Mouse (Mus musculus): ENCODE data around the gene Sox10. TPM values are rescaled to one million over a fixed set of nuclear protein-coding genes. Genes with fewer than 3 reads are reported as not detected.

Gene Sox10
- total RNA-seq, 1 experiment, result 0.31 TPM

DNA sequence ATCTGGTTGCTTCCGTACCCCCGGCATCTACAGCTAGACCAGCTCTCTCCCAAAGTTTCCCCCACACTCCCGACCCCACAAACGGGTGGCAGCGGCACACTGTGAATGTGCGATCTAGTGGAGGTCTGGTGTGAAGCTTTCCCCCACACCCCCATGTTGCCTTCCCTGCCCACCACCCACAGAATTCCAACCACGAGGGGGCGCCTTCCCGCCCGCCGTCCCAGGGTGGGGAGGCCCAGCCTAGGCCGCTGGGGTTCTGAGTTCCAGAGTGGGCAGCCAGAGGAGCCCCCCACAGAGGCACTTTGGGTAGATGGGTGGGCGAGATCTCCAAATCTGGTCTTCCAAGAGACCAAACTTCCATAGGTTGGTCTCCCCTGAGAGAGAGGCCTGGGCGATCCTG, 2.2 kb downstream of the Sox10 start:
- TF ChIP-seq HCFC1 (IDR thresholded peaks at IDR 0.05; ENCODE audit: borderline replicate concordance, insufficient read depth, low read length), result no peak
- no peak for TF ChIP-seq ZNF384 (IDR thresholded peaks at IDR 0.05; ENCODE audit: low read depth, low read length)
- no peak for TF ChIP-seq MAFK (IDR thresholded peaks at IDR 0.05; ENCODE audit: insufficient read depth, low read depth, low read length)
- no peak for TF ChIP-seq CHD2 (IDR thresholded peaks at IDR 0.05; ENCODE audit: low read depth, low read length)
- no peak for TF ChIP-seq ZC3H11A (IDR thresholded peaks at IDR 0.05; ENCODE audit: borderline replicate concordance, low read depth, low read length)
- in situ Hi-C loops (cut with MboI; ENCODE audit: low sequenced_read_pairs in 2 of 2, unreplicated experiment in 2 of 2), result no loop called here
- Histone ChIP-seq H3K4me3 (ENCODE audit: insufficient read depth in 1 of 2, low read depth in 1 of 2, low read length in 2 of 2, poor library complexity in 1 of 2, severe bottlenecking in 1 of 2) (peak overlapping the region; percentile 38 to 66; a peak in 2 of 4 replicates), H3K9ac (ENCODE audit: insufficient read depth, low read depth, low read length, poor library complexity, severe bottlenecking) (no peak overlapping the region; the same call in 1 of the 2 replicates), H3K9me3 (ENCODE audit: control insufficient read depth, insufficient read depth, low read depth, low read length) (no peaks in the 10 kb centered on the region), H3K36me3 (ENCODE audit: control insufficient read depth, insufficient read depth, low read length, poor library complexity, severe bottlenecking) (no peaks in the 10 kb centered on the region), H3K27ac (ENCODE audit: insufficient read depth, low read depth, low read length, poor library complexity, severe bottlenecking) (no peak overlapping the region), H3K4me1 (ENCODE audit: control insufficient read depth in 2 of 2, insufficient read depth in 2 of 2, low read length in 2 of 2, poor library complexity in 1 of 2) (peaks cover 0 to 3% of the 10 kb centered on the region in 2 experiments; a peak in 1 of 4 replicates)
- DNase-seq (ENCODE audit: low read depth, low spot score), result no peak

DNA sequence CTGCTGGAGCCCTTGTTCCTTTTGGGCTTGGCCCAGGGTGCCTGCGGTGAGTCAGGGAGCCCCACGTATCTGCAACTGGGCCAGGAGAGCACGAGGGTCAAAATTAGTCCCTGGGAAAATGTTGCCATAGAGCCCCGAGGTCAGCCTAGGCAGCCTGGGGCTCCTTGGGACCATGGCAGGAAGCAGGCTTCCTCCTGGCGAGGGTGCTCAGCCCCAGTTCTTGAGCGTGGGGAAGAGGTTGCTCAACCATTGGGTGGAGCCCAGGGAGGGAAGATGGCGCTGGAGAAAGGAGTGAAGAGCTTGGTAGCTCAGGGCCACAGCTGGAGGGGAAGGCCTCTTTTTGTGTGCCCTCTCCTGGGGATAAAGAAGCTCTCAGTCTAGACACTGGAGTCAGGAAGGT, 2.7 kb downstream of the Sox10 start:
- Histone ChIP-seq H3K9ac (ENCODE audit: insufficient read depth, low read depth, low read length, poor library complexity, severe bottlenecking) (no peak overlapping the region), H3K9me3 (ENCODE audit: control insufficient read depth, insufficient read depth, low read depth, low read length) (no peaks in the 10 kb centered on the region)

DNA sequence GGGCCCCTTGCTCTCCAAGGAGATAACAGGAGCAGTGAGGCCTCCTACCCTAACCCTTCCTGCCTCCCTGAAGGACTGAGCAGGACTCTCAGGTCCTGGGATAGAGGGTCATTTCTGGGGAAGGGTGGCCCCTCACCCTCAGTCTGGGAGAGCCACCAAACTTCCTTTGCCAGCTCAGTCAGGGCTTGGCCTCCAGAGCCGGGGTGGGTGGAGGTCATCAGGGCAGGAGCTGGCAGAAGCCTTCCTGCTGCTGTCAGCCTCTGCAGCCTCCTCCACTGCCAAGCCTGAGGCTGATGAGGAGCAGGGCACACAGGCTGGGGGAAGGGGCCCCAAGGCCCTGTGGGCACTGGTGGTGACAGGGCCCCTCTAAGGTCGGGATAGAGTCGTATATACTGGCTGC, 9.5 kb downstream of the Sox10 start:
- H3K27ac ChIP-seq (ENCODE audit: insufficient read depth, low read depth, low read length, poor library complexity, severe bottlenecking), result no peak overlapping the region
- in situ Hi-C loops (cut with MboI; ENCODE audit: low sequenced_read_pairs in 2 of 2, unreplicated experiment in 2 of 2), result no loop called here
- DNase-seq (ENCODE audit: low read depth, low spot score), result no peak
- H3K4me1 ChIP-seq (ENCODE audit: control insufficient read depth in 2 of 2, insufficient read depth in 2 of 2, low read length in 2 of 2, poor library complexity in 1 of 2), result 0 out of 4 replicates have a peak, but pooled peaks cover 0 to 3% of the 10 kb centered on the region in 2 experiments
- peaks cover 19% of the 10 kb centered on the region for H3K36me3 ChIP-seq (ENCODE audit: control insufficient read depth, insufficient read depth, low read length, poor library complexity, severe bottlenecking)
- H3K9me3 ChIP-seq (ENCODE audit: control insufficient read depth, insufficient read depth, low read depth, low read length), result no peaks in the 10 kb centered on the region
- TF ChIP-seq HCFC1 (IDR thresholded peaks at IDR 0.05; ENCODE audit: borderline replicate concordance, insufficient read depth, low read length) (no peak), MAFK (IDR thresholded peaks at IDR 0.05; ENCODE audit: insufficient read depth, low read depth, low read length) (no peak), ZNF384 (IDR thresholded peaks at IDR 0.05; ENCODE audit: low read depth, low read length) (no peak), CHD2 (IDR thresholded peaks at IDR 0.05; ENCODE audit: low read depth, low read length) (no peak), ZC3H11A (IDR thresholded peaks at IDR 0.05; ENCODE audit: borderline replicate concordance, low read depth, low read length) (no peak)
- no peak overlapping the region for H3K9ac ChIP-seq (ENCODE audit: insufficient read depth, low read depth, low read length, poor library complexity, severe bottlenecking)
- H3K4me3 ChIP-seq (ENCODE audit: insufficient read depth in 1 of 2, low read depth in 1 of 2, low read length in 2 of 2, poor library complexity in 1 of 2, severe bottlenecking in 1 of 2), result no peak overlapping the region

More for the DNA sequence above, 2.7 kb downstream of the Sox10 start:
- no peak for DNase-seq (ENCODE audit: low read depth, low spot score)
- no peaks in the 10 kb centered on the region for H3K36me3 ChIP-seq (ENCODE audit: control insufficient read depth, insufficient read depth, low read length, poor library complexity, severe bottlenecking)
- TF ChIP-seq CHD2 (IDR thresholded peaks at IDR 0.05; ENCODE audit: low read depth, low read length), result no peak
- TF ChIP-seq MAFK (IDR thresholded peaks at IDR 0.05; ENCODE audit: insufficient read depth, low read depth, low read length), result no peak
- no peak for TF ChIP-seq ZNF384 (IDR thresholded peaks at IDR 0.05; ENCODE audit: low read depth, low read length)
- no peak for TF ChIP-seq ZC3H11A (IDR thresholded peaks at IDR 0.05; ENCODE audit: borderline replicate concordance, low read depth, low read length)
- no peak for TF ChIP-seq HCFC1 (IDR thresholded peaks at IDR 0.05; ENCODE audit: borderline replicate concordance, insufficient read depth, low read length)
- peaks cover 0 to 3% of the 10 kb centered on the region in 2 experiments; a peak in 1 of 4 replicates for H3K4me1 ChIP-seq (ENCODE audit: control insufficient read depth in 2 of 2, insufficient read depth in 2 of 2, low read length in 2 of 2, poor library complexity in 1 of 2)
- H3K4me3 ChIP-seq (ENCODE audit: insufficient read depth in 1 of 2, low read depth in 1 of 2, low read length in 2 of 2, poor library complexity in 1 of 2, severe bottlenecking in 1 of 2), result no peak overlapping the region
- in situ Hi-C loops (cut with MboI; ENCODE audit: low sequenced_read_pairs in 2 of 2, unreplicated experiment in 2 of 2), result no loop called here
- no peak overlapping the region for H3K27ac ChIP-seq (ENCODE audit: insufficient read depth, low read depth, low read length, poor library complexity, severe bottlenecking)

DNA sequence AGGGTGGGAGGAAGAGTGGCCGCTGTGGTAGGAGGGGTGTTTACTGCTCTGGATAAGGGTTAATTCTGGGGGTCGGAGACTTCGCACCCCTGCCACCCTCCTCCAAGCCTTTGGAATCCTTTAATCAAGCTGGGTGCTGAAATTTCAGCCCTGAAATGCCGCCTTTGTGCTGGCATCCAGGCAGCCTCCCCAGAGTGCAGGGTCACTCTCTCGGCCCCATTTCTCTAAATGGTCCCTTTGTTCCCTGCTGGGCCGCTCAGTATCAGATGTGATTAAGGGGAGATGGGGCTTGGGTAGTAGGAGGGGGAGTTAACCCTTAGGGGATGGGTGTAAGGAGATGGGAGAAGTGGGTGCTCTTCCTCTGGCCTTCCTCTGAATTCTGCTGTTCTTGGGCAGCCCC, 12.3 kb downstream of the Sox10 start:
- Histone ChIP-seq H3K36me3 (ENCODE audit: control insufficient read depth, insufficient read depth, low read length, poor library complexity, severe bottlenecking) (peaks cover 35% of the 10 kb centered on the region), H3K4me1 (ENCODE audit: control insufficient read depth in 2 of 2, insufficient read depth in 2 of 2, low read length in 2 of 2, poor library complexity in 1 of 2) (0 out of 4 replicates have a peak, but pooled peaks cover 0 to 3% of the 10 kb centered on the region in 2 experiments), H3K27ac (ENCODE audit: insufficient read depth, low read depth, low read length, poor library complexity, severe bottlenecking) (no peak overlapping the region), H3K9me3 (ENCODE audit: control insufficient read depth, insufficient read depth, low read depth, low read length) (no peaks in the 10 kb centered on the region), H3K4me3 (ENCODE audit: insufficient read depth in 1 of 2, low read depth in 1 of 2, low read length in 2 of 2, poor library complexity in 1 of 2, severe bottlenecking in 1 of 2) (no peak overlapping the region), H3K9ac (ENCODE audit: insufficient read depth, low read depth, low read length, poor library complexity, severe bottlenecking) (no peak overlapping the region)
- no peak for DNase-seq (ENCODE audit: low read depth, low spot score)
- in situ Hi-C loops (cut with MboI; ENCODE audit: low sequenced_read_pairs in 2 of 2, unreplicated experiment in 2 of 2), result no loop called here
- TF ChIP-seq MAFK (IDR thresholded peaks at IDR 0.05; ENCODE audit: insufficient read depth, low read depth, low read length) (no peak), ZC3H11A (IDR thresholded peaks at IDR 0.05; ENCODE audit: borderline replicate concordance, low read depth, low read length) (no peak), ZNF384 (IDR thresholded peaks at IDR 0.05; ENCODE audit: low read depth, low read length) (no peak), CHD2 (IDR thresholded peaks at IDR 0.05; ENCODE audit: low read depth, low read length) (no peak), HCFC1 (IDR thresholded peaks at IDR 0.05; ENCODE audit: borderline replicate concordance, insufficient read depth, low read length) (no peak)
